Mouse (Mus musculus): ENCODE measurements around the gene Usp38. TPM values are rescaled to one million over a fixed set of nuclear protein-coding genes. Genes with fewer than 3 reads are reported as not detected.
A peak's percentile ranks its signal among the peaks of the same experiment; 100 is the strongest.
"Not testable (repeated sequence)": the region's sequence is repeated elsewhere in the genome, so short reads cannot be mapped to it uniquely, and the experiment has no call there.

Usp38 gene
- total RNA-seq (2014; fragmentation: Nextera tagmentation): 57.9 and 64.8 TPM in 2 replicates
- total RNA-seq (2017): 45.9 and 49.7 TPM in 2 replicates
- polyA plus RNA-seq (2012): 19.3 and 28.1 TPM in 2 replicates

GRCm38 (mm10) chr8:81014789-81015699 lies at the start of gene Usp38:
Usp38 (minus strand) TSS chr8:81014928.
- H3K36me3 ChIP-seq (replicated peaks): peaks cover 29% of the 10 kb centered on the region
- peak; percentile 69 for DNase-seq (ENCODE audit: low spot score)
- H3K9me3 ChIP-seq (replicated peaks): no peaks in the 10 kb centered on the region
- peak within 1 kb of the TSS; percentile 98 for H3K4me3 ChIP-seq (ENCODE audit: low read depth, low read length)
- no peaks in the 10 kb centered on the region for H3K27me3 ChIP-seq (ENCODE audit: insufficient read depth, low read length)
- peaks cover 31% of the 10 kb centered on the region for H3K4me1 ChIP-seq (ENCODE audit: insufficient read depth, low read depth, low read length)
- ATAC-seq (ENCODE audit: extremely low read depth, insufficient number of reproducible peaks, low FRiP score, poor library complexity, severe bottlenecking): peak; percentile 89
- TF ChIP-seq GATA2 (IDR thresholded peaks at IDR 0.05; ENCODE audit: borderline replicate concordance, low read depth, low read length) (no peak), CTCF (IDR thresholded peaks at IDR 0.05; ENCODE audit: low read depth, low read length) (no peak), TAL1 (conservative IDR thresholded peaks at IDR 0.05; ENCODE audit: low read depth, low read length) (no peak), POLR2AphosphoS5 (IDR thresholded peaks at IDR 0.05; ENCODE audit: insufficient replicate concordance, low read depth, low read length) (no peak), GATA1 (IDR thresholded peaks at IDR 0.05; ENCODE audit: borderline replicate concordance, low read length) (no peak)

- Histone ChIP-seq H3K4me3 (ENCODE audit: low read depth, low read length) (no peak overlapping the region), H3K36me3 (replicated peaks) (no peaks in the 10 kb centered on the region), H3K27me3 (ENCODE audit: insufficient read depth, low read length) (peaks cover 9% of the 10 kb centered on the region; the same call in 1 of the 2 replicates), H3K9me3 (replicated peaks) (no peaks in the 10 kb centered on the region), H3K4me1 (ENCODE audit: insufficient read depth, low read depth, low read length) (no peaks in the 10 kb centered on the region)
- DNase-seq (ENCODE audit: low spot score): no peak
- no peak for ATAC-seq (ENCODE audit: extremely low read depth, insufficient number of reproducible peaks, low FRiP score, poor library complexity, severe bottlenecking)
- TF ChIP-seq GATA1 (IDR thresholded peaks at IDR 0.05; ENCODE audit: borderline replicate concordance, low read length) (no peak), TAL1 (conservative IDR thresholded peaks at IDR 0.05; ENCODE audit: low read depth, low read length) (no peak), GATA2 (IDR thresholded peaks at IDR 0.05; ENCODE audit: borderline replicate concordance, low read depth, low read length) (no peak)
Observed at GRCm38 (mm10) chr8:81062566-81062965, 47.8 kb upstream of the Usp38 start.

DNA sequence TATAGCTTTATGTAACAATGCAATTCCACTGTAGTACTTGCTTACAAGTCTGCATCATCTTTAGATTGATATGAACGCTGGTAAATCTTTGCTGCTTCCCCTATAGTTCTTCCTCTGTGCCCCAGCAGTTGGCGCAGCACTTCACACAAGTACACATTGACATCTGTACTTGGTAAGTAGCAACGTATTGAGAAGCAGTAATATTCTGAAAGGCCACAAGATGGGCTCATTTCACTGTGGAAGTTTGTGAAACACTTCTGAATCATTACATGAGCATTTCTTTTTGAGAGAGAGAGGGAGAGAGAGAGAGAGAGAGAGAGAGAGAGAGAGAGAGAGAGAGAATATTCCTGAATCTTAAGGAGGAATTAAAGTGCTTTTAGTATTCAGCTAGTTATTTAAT lies 47.2 kb upstream of the Usp38 start:
- Histone ChIP-seq H3K4me3 (ENCODE audit: low read depth, low read length) (no peak overlapping the region), H3K9me3 (replicated peaks) (no peaks in the 10 kb centered on the region), H3K4me1 (ENCODE audit: insufficient read depth, low read depth, low read length) (no peaks in the 10 kb centered on the region), H3K36me3 (replicated peaks) (no peaks in the 10 kb centered on the region), H3K27me3 (ENCODE audit: insufficient read depth, low read length) (peaks cover 9% of the 10 kb centered on the region; the same call in 1 of the 2 replicates)
- TF ChIP-seq GATA1 (IDR thresholded peaks at IDR 0.05; ENCODE audit: borderline replicate concordance, low read length) (no peak), POLR2AphosphoS5 (IDR thresholded peaks at IDR 0.05; ENCODE audit: insufficient replicate concordance, low read depth, low read length) (no peak), GATA2 (IDR thresholded peaks at IDR 0.05; ENCODE audit: borderline replicate concordance, low read depth, low read length) (no peak), CTCF (IDR thresholded peaks at IDR 0.05; ENCODE audit: low read depth, low read length) (no peak), TAL1 (conservative IDR thresholded peaks at IDR 0.05; ENCODE audit: low read depth, low read length) (no peak)
- ATAC-seq (ENCODE audit: extremely low read depth, insufficient number of reproducible peaks, low FRiP score, poor library complexity, severe bottlenecking) (no peak), DNase-seq (ENCODE audit: low spot score) (no peak)

GRCm38 (mm10) chr8:81044201-81044600 lies 29.5 kb upstream of the Usp38 start:
- TF ChIP-seq POLR2AphosphoS5 (IDR thresholded peaks at IDR 0.05; ENCODE audit: insufficient replicate concordance, low read depth, low read length) (no peak), CTCF (IDR thresholded peaks at IDR 0.05; ENCODE audit: low read depth, low read length) (no peak), GATA2 (IDR thresholded peaks at IDR 0.05; ENCODE audit: borderline replicate concordance, low read depth, low read length) (no peak), GATA1 (IDR thresholded peaks at IDR 0.05; ENCODE audit: borderline replicate concordance, low read length) (no peak), TAL1 (conservative IDR thresholded peaks at IDR 0.05; ENCODE audit: low read depth, low read length) (no peak)
- no peak overlapping the region for H3K4me3 ChIP-seq (ENCODE audit: low read depth, low read length)
- no peaks in the 10 kb centered on the region for H3K36me3 ChIP-seq (replicated peaks)
- ATAC-seq (ENCODE audit: extremely low read depth, insufficient number of reproducible peaks, low FRiP score, poor library complexity, severe bottlenecking) (no peak), DNase-seq (ENCODE audit: low spot score) (no peak)
- H3K9me3 ChIP-seq (replicated peaks): no peaks in the 10 kb centered on the region
- no peaks in the 10 kb centered on the region for H3K4me1 ChIP-seq (ENCODE audit: insufficient read depth, low read depth, low read length)
- no peaks in the 10 kb centered on the region; the same call in none of the 2 replicates for H3K27me3 ChIP-seq (ENCODE audit: insufficient read depth, low read length)

- TF ChIP-seq TAL1 (conservative IDR thresholded peaks at IDR 0.05; ENCODE audit: low read depth, low read length): no peak
- TF ChIP-seq GATA2 (IDR thresholded peaks at IDR 0.05; ENCODE audit: borderline replicate concordance, low read depth, low read length): no peak
- no peak for TF ChIP-seq POLR2AphosphoS5 (IDR thresholded peaks at IDR 0.05; ENCODE audit: insufficient replicate concordance, low read depth, low read length)
- TF ChIP-seq GATA1 (IDR thresholded peaks at IDR 0.05; ENCODE audit: borderline replicate concordance, low read length): no peak
- TF ChIP-seq CTCF (IDR thresholded peaks at IDR 0.05; ENCODE audit: low read depth, low read length): no peak
- ATAC-seq (ENCODE audit: extremely low read depth, insufficient number of reproducible peaks, low FRiP score, poor library complexity, severe bottlenecking) (no peak), DNase-seq (ENCODE audit: low spot score) (no peak)
- H3K27me3 ChIP-seq (ENCODE audit: insufficient read depth, low read length): no peaks in the 10 kb centered on the region
- H3K4me1 ChIP-seq (ENCODE audit: insufficient read depth, low read depth, low read length): no peaks in the 10 kb centered on the region
- H3K36me3 ChIP-seq (replicated peaks): no peaks in the 10 kb centered on the region
- no peak overlapping the region for H3K4me3 ChIP-seq (ENCODE audit: low read depth, low read length)
- peaks cover 32% of the 10 kb centered on the region for H3K9me3 ChIP-seq (replicated peaks)
Observed at GRCm38 (mm10) chr8:81027991-81028390, 13.3 kb upstream of the Usp38 start.

GRCm38 (mm10) chr8:81017548-81017947 lies 2.8 kb upstream of the Usp38 start:
- not testable (repeated sequence) for H3K27me3 ChIP-seq (ENCODE audit: insufficient read depth, low read length); H3K9me3 ChIP-seq (replicated peaks); DNase-seq (ENCODE audit: low spot score); H3K4me3 ChIP-seq (ENCODE audit: low read depth, low read length); ATAC-seq (ENCODE audit: extremely low read depth, insufficient number of reproducible peaks, low FRiP score, poor library complexity, severe bottlenecking)
- Histone ChIP-seq H3K4me1 (ENCODE audit: insufficient read depth, low read depth, low read length) (peaks cover 17% of the 10 kb centered on the region), H3K36me3 (replicated peaks) (peaks cover 14% of the 10 kb centered on the region)
